Mouse (Mus musculus): ENCODE measurements around the gene Olfr18. TPM values are rescaled to one million over a fixed set of nuclear protein-coding genes. Genes with fewer than 3 reads are reported as not detected.
A peak's percentile ranks its signal among the peaks of the same experiment; 100 is the strongest.
"Not testable (repeated sequence)": the region's sequence is repeated elsewhere in the genome, so short reads cannot be mapped to it uniquely, and the experiment has no call there.

The Olfr18 gene
- not detected in 2 replicates for polyA plus RNA-seq (2016; fragmentation: Nextera tagmentation; extraction: Ambion mirVana)

DNA sequence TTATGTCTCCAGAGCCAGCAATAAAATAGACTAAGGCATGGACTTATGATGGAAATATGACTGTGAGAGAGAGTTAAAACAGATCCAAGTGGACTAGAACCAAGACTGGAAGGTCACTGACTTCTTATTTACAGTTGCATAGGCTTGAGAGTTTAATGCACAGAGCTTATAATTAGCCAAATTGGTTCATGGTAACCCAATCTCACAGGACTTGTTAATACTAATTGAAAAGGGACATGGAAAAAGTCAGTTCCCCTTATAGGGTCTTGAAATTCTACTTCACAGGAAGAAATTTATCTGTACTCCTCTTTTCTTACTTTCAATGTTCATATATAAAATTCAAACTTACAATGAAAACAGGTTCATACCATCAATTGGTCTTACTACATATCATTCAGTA is at the start of gene Olfr18:
Gene Olfr18 (minus strand): TSS at position 101 of the 400 bp plus-strand sequence.
- Histone ChIP-seq H3K4me1 (no peaks in the 10 kb centered on the region), H3K27me3 (no peaks in the 10 kb centered on the region), H3K27ac (no peak within 1 kb of the TSS), H3K4me2 (no peak within 1 kb of the TSS), H3K36me3 (replicated peaks) (no peaks in the 10 kb centered on the region), H3K4me3 (replicated peaks) (no peak within 1 kb of the TSS), H3K9ac (no peak within 1 kb of the TSS), H3K9me3 (no peaks in the 10 kb centered on the region)
- ATAC-seq (ENCODE audit: low FRiP score) = no peak

DNA sequence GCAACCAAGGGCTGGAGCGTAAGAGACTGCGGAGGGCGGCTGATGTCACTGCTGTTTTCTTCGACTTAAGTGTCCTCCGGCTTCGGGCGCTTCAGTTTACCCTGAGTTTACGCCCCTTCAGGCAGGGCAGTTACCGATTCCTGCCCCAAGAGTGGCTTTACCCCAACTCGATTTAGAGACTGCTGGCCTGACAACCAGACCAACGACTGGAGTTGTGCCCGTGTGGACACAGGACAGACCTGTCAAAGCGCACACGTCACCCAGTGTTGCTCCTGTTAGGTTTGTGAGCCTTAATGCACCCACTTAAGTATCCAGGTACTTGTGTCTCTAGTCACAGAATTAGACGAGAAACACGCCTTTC is 49.4 kb upstream of the Olfr18 start:
- no peak overlapping the region for H3K27ac ChIP-seq
- 20% methylated on average over 16 of the region's 16 CpGs for WGBS
- H3K9me3 ChIP-seq = no peaks in the 10 kb centered on the region
- H3K9ac ChIP-seq = peak overlapping the region; percentile 65
- ATAC-seq (ENCODE audit: low FRiP score) = peak; percentile 80
- no peaks in the 10 kb centered on the region for H3K36me3 ChIP-seq (replicated peaks)
- peaks cover 11% of the 10 kb centered on the region for H3K4me1 ChIP-seq
- peak overlapping the region; percentile 73 for H3K4me2 ChIP-seq
- no peaks in the 10 kb centered on the region for H3K27me3 ChIP-seq
- H3K4me3 ChIP-seq (replicated peaks) = peak overlapping the region; percentile 58

DNA sequence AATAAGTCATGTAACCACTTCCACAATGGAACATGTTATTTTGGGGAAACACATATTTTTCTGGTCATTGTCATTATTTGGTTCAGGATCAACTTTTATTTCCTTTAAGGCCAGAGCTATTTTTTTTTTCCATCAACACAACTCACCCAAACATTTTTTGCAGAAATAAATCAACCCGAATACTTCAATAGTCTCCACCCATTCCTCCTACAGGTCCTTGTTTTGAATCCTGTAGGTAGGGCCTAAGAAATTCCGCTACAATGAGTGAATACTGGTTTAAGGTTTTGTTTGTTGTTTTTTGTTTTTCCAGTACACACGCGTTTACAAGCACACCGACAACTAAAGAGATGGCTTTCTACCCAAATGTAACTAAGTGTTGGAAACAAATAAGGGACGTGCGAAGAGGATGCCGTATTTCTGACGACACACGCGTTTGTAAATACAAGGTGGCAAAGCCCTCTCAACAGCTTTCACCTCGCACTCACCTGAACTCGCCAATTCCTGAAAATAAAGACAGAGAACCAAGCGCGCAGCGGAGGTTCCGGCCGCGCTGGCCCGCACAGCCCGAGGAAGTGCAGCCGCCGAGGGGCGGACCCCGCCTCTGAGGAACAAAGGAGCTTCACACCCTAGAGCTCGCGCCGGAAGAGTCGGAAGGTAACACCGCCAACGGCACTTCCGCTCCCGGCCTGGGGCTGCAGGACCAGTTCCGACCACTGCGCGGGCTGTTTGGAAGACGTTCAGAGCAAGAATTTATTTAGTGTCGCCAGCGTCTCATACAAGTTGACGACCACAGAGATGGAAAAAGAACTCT is 48.8 kb upstream of the Olfr18 start, which contains the start of gene Zfp560:
Gene Zfp560 (minus strand): TSS at position 646 of the 811 bp plus-strand sequence.
- H3K4me2 ChIP-seq = peak within 1 kb of the TSS; percentile 73
- H3K27me3 ChIP-seq = no peaks in the 10 kb centered on the region
- H3K9me3 ChIP-seq = no peaks in the 10 kb centered on the region
- 2% methylated on average over 40 of the region's 40 CpGs for WGBS
- H3K4me3 ChIP-seq (replicated peaks) = peak within 1 kb of the TSS; percentile 58
- H3K27ac ChIP-seq = peak within 1 kb of the TSS; percentile 61
- ATAC-seq (ENCODE audit: low FRiP score) = peak; percentile 99
- H3K9ac ChIP-seq = peak within 1 kb of the TSS; percentile 65
- peaks cover 11% of the 10 kb centered on the region for H3K4me1 ChIP-seq
- H3K36me3 ChIP-seq (replicated peaks) = no peaks in the 10 kb centered on the region

DNA sequence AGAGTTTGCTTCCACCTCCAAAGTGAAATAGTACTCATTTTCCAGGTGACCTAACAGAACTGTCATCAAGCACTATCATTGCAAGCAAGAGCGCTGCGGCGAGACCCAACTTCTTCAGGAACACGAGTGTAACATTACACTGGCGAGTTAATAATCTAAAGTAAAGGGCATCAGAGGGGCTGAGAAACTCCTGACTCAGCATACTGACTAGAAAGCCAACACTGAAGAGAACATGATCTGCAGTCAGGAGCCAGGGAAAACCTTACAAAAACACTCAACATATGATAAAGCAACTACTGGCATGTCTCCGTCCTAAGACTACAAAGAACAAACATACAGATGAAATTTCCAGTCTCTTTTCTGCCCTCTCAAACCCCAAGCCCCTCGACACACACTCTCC is 47.8 kb upstream of the Olfr18 start:
- H3K4me1 ChIP-seq = peaks cover 11% of the 10 kb centered on the region
- H3K9me3 ChIP-seq = peaks cover 3% of the 10 kb centered on the region; the same call in 1 of the 2 replicates
- no peak overlapping the region for H3K9ac ChIP-seq
- H3K4me3 ChIP-seq (replicated peaks) = peak overlapping the region; percentile 58
- WGBS = 96% methylated on average over 7 of the region's 7 CpGs
- no peak overlapping the region for H3K27ac ChIP-seq
- H3K4me2 ChIP-seq = peak overlapping the region; percentile 73
- no peaks in the 10 kb centered on the region for H3K36me3 ChIP-seq (replicated peaks)
- no peaks in the 10 kb centered on the region for H3K27me3 ChIP-seq
- no peak for ATAC-seq (ENCODE audit: low FRiP score)

DNA sequence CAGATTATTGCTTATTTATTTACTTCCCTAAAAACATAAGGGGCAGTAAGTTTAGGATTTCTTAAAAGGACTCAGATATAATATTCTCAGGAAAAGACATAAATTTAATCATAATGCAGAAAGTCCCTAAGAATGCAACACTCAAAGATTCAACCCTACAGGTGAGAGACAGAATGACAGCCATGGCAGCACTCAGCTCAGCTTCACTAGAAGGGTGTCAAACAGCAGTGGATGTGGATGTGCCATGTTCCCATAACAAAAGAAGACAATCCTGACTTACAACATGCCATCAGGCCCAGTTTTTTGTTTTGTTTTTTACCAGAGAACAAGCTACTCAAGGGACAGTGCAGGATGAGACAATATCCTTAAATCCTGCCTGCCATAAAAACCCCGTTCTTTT is 38.8 kb upstream of the Olfr18 start:
- WGBS = 97% methylated on average over 1 of the region's 1 CpGs
- Histone ChIP-seq H3K4me1 (no peaks in the 10 kb centered on the region), H3K36me3 (replicated peaks) (peaks cover 4% of the 10 kb centered on the region; the same call in 1 of the 2 replicates), H3K9me3 (peaks cover 10% of the 10 kb centered on the region; the same call in 1 of the 2 replicates), H3K27ac (no peak overlapping the region), H3K4me2 (no peak overlapping the region), H3K9ac (no peak overlapping the region), H3K27me3 (no peaks in the 10 kb centered on the region), H3K4me3 (replicated peaks) (no peak overlapping the region)
- no peak for ATAC-seq (ENCODE audit: low FRiP score)

DNA sequence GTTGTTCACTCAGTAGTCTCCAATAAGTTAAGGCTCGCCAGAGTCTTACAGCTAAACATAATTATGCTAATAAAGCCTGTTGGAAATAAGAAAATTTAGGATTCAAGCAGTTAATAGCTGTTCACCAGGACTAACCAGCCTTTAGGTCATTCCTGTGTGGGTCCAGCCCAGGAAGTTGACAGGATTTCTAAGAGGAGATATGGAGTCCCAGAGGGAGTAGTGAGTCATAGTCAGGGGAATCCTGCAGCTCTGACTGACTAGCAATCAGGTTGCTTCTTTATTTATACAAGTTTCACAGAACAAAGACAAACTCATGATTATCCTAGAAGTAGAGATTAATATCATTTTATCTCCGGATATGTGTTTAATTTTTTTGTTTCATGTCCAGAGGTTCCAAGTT is 31.4 kb upstream of the Olfr18 start:
- no peak for ATAC-seq (ENCODE audit: low FRiP score)
- no peak overlapping the region for H3K4me2 ChIP-seq
- H3K36me3 ChIP-seq (replicated peaks) = peaks cover 10% of the 10 kb centered on the region
- no peak overlapping the region for H3K4me3 ChIP-seq (replicated peaks)
- H3K4me1 ChIP-seq = no peaks in the 10 kb centered on the region
- no peak overlapping the region for H3K27ac ChIP-seq
- WGBS = 93% methylated on average over 2 of the region's 2 CpGs
- no peaks in the 10 kb centered on the region for H3K27me3 ChIP-seq
- no peak overlapping the region for H3K9ac ChIP-seq
- peaks cover 10% of the 10 kb centered on the region; the same call in 1 of the 2 replicates for H3K9me3 ChIP-seq

DNA sequence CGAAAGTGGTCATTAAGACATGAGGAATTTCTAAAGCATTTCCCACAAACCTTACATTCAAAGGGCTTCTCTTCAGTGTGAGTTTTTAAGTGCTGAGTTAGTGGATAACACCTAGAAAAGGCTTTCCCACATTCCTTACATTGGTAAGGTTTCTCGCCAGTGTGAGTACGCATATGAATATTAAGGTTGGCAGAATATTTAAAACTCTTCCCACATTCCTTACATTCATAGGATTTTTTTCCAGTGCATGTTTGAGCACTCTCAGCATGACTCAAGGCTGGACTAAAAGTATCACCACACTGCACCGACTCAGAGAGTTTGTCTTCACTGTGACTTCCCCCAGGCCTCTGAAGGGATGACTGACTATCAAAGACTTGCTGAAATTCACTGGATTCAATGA is 12.6 kb upstream of the Olfr18 start:
- Histone ChIP-seq H3K36me3 (replicated peaks) (peaks cover 27% of the 10 kb centered on the region), H3K27ac (no peak overlapping the region), H3K27me3 (no peaks in the 10 kb centered on the region), H3K9ac (no peak overlapping the region), H3K9me3 (0 out of 2 replicates have a peak, but pooled peaks cover 9% of the 10 kb centered on the region), H3K4me1 (no peaks in the 10 kb centered on the region), H3K4me2 (no peak overlapping the region), H3K4me3 (replicated peaks) (no peak overlapping the region)
- no peak for ATAC-seq (ENCODE audit: low FRiP score)
- WGBS = 92% methylated on average over 4 of the region's 4 CpGs

GRCm38 (mm10) chr9:20298232-20298631 is 37.7 kb downstream of the Olfr18 start, which contains the start of gene Olfr873:
Gene Olfr873, plus strand, starts transcription at chr9:20298532.
- WGBS = 82% methylated on average over 1 of the region's 1 CpGs

DNA sequence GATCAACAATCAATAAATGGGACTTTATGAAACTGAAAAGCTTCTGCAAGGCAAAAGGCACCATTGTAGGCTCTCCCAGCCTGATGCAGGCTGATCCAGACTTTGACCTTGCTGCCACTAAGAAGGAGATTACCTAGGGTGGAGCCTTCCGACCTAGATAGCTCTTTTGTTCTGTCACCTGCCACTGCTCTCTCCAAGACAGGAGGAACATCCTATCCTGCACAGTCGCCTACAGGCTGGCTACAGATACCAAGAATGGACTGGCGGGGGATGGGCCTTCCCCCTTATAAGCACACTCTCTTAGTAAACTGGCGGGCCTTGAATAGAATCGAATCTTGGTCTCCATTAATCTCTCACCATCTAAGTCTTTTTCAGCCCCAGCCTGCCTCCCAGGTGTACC is 40.3 kb downstream of the Olfr18 start:
- H3K9ac ChIP-seq; H3K4me1 ChIP-seq; H3K9me3 ChIP-seq; H3K27ac ChIP-seq; H3K27me3 ChIP-seq; ATAC-seq (ENCODE audit: low FRiP score); H3K4me3 ChIP-seq (replicated peaks); H3K4me2 ChIP-seq; H3K36me3 ChIP-seq (replicated peaks): not testable (repeated sequence)
- 79% methylated on average over 5 of the region's 5 CpGs for WGBS

More at GRCm38 (mm10) chr9:20298232-20298631, 37.7 kb downstream of the Olfr18 start, which contains the start of gene Olfr873:
- no peak for ATAC-seq (ENCODE audit: low FRiP score)
- Histone ChIP-seq H3K36me3 (replicated peaks) (no peaks in the 10 kb centered on the region), H3K9me3 (0 out of 2 replicates have a peak, but pooled peaks cover 3% of the 10 kb centered on the region), H3K9ac (no peak within 1 kb of the TSS), H3K27me3 (no peaks in the 10 kb centered on the region), H3K4me2 (no peak within 1 kb of the TSS), H3K27ac (no peak within 1 kb of the TSS), H3K4me1 (no peaks in the 10 kb centered on the region), H3K4me3 (replicated peaks) (no peak within 1 kb of the TSS)

DNA sequence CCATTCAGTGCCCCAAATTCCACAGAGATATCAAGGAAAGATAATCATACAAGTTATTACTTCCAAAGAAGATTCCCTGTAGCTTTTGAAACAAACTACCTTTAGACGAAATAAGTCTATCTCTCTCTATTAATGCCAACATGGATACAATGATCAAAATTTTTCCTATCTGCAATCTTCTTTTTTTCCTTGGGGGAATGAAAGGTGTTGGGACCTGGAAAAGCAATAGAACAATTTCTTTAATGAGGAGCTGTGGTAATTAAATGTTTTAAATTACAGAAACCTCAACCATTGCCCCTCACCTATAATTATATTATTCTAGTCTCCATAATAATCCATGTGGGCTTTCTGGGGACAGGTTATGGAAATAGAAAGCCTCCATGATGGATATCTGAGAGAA is 53.8 kb downstream of the Olfr18 start, which contains the start of gene Olfr39:
Gene Olfr39 (plus strand): TSS at position 301 of the 400 bp plus-strand sequence.
- no peak for ATAC-seq (ENCODE audit: low FRiP score)
- 83% methylated on average over 1 of the region's 1 CpGs for WGBS
- no peak within 1 kb of the TSS for H3K4me3 ChIP-seq (replicated peaks)

More for the DNA sequence above, 53.8 kb downstream of the Olfr18 start, which contains the start of gene Olfr39:
- H3K9me3 ChIP-seq = no peaks in the 10 kb centered on the region
- H3K27ac ChIP-seq = no peak within 1 kb of the TSS
- H3K9ac ChIP-seq = no peak within 1 kb of the TSS
- H3K36me3 ChIP-seq (replicated peaks) = no peaks in the 10 kb centered on the region
- no peaks in the 10 kb centered on the region for H3K27me3 ChIP-seq
- H3K4me1 ChIP-seq = no peaks in the 10 kb centered on the region
- H3K4me2 ChIP-seq = no peak within 1 kb of the TSS

All from forebrain, embryonic 12.5 days (tissue).